Mouse (Mus musculus) CH12.LX (cell line): Measurements from ENCODE around the gene Max. TPM values are rescaled to one million over a fixed set of nuclear protein-coding genes. Genes with fewer than 3 reads are reported as not detected.

ENCODE experiments used
- DNase-seq: peaks from one replicate; pipeline ENCODE4 v3.0.0-alpha.2; 2013; ENCODE audit errors: extremely low read depth
- H3K27ac ChIP-seq: 2 replicates; pipeline ENCODE4 v1.5.1; 2012; ENCODE audit warnings: low read depth, mild to moderate bottlenecking, control low read depth, moderate library complexity; ENCODE audit not compliant: insufficient read depth
- H3K27me3 ChIP-seq: replicated peaks from 2 replicates; pipeline ENCODE3; 2012; ENCODE audit warnings: inconsistent platforms
- H3K36me3 ChIP-seq, 2 experiments: replicated peaks in 1 of 2; 2 replicates each; pipeline versions ENCODE3 to v1.6.1; 2012; ENCODE audit warnings: inconsistent platforms in 1 of 2, low read length in 1 of 2, mild to moderate bottlenecking in 1 of 2, mixed read lengths in 1 of 2, moderate library complexity in 1 of 2; ENCODE audit not compliant: control insufficient read depth in 1 of 2, insufficient read depth in 1 of 2
- H3K4me1 ChIP-seq, 2 experiments: 2 replicates each; pipeline ENCODE4 v1.6.1; 2012; ENCODE audit warnings: inconsistent platforms in 1 of 2, moderate library complexity in 1 of 2; ENCODE audit not compliant: insufficient read depth in 2 of 2, control insufficient read depth in 1 of 2
- H3K4me2 ChIP-seq: 2 replicates; pipeline ENCODE4 v1.6.1; 2012; ENCODE audit warnings: low read depth, mild to moderate bottlenecking, control low read depth; ENCODE audit not compliant: poor library complexity, insufficient read depth, severe bottlenecking
- H3K4me3 ChIP-seq, 3 experiments: fragments of 150-350 bp in 1 of 3; sonication (generic) in 1 of 3; replicated peaks in 1 of 3; 2 replicates each; pipeline versions ENCODE3 to v1.5.1; 2011 to 2012; ENCODE audit warnings: low read depth in 2 of 3, low read length in 2 of 3, mild to moderate bottlenecking in 2 of 3, moderate library complexity in 2 of 3, control low read depth in 1 of 3, improper control_type of control experiment in 1 of 3, inconsistent platforms in 1 of 3, mixed read lengths in 1 of 3; ENCODE audit not compliant: poor library complexity in 1 of 3
- H3K79me2 ChIP-seq: replicated peaks from 2 replicates; pipeline ENCODE4 v1.6.1; 2012; ENCODE audit warnings: mild to moderate bottlenecking, moderate library complexity; ENCODE audit not compliant: control insufficient read depth, poor library complexity, insufficient read depth, severe bottlenecking; ENCODE audit errors: extremely low read depth
- H3K9ac ChIP-seq: 2 replicates; pipeline ENCODE4 v1.6.1; 2012; ENCODE audit warnings: low read depth, mild to moderate bottlenecking, control low read depth, moderate library complexity; ENCODE audit not compliant: insufficient read depth
- H3K9me3 ChIP-seq: replicated peaks from 2 replicates; pipeline ENCODE3; 2012; ENCODE audit warnings: low read length, inconsistent platforms, mixed read lengths
- CHD1 ChIP-seq: IDR thresholded peaks from 2 replicates; pipeline ENCODE4 v1.6.1; 2012; ENCODE audit warnings: low read depth, low read length, improper control_type of control experiment, inconsistent platforms
- CHD2 ChIP-seq: IDR thresholded peaks from 2 replicates; pipeline ENCODE4 v1.6.1; 2011; ENCODE audit warnings: low read length, improper control_type of control experiment
- CTCF ChIP-seq, 2 experiments: IDR thresholded peaks in 1 of 2; conservative IDR thresholded peaks in 1 of 2; 2 replicates each; pipeline ENCODE4 v1.5.1; 2011 to 2012; ENCODE audit warnings: low read depth in 2 of 2, low read length in 2 of 2, improper control_type of control experiment in 1 of 2, inconsistent platforms in 1 of 2, mild to moderate bottlenecking in 1 of 2, moderate library complexity in 1 of 2
- E2F4 ChIP-seq: IDR thresholded peaks from 2 replicates; pipeline ENCODE4 v1.6.1; 2011; ENCODE audit warnings: low read depth, low read length, improper control_type of control experiment; ENCODE audit not compliant: insufficient replicate concordance
- ELF1 ChIP-seq: IDR thresholded peaks from 2 replicates; pipeline ENCODE4 v1.6.1; 2014; ENCODE audit warnings: low read depth, mild to moderate bottlenecking, inconsistent platforms, low read length, improper control_type of control experiment
- EP300 ChIP-seq: IDR thresholded peaks from 2 replicates; pipeline ENCODE4 v1.6.1; 2011; ENCODE audit warnings: low read length, improper control_type of control experiment
- HCFC1 ChIP-seq: IDR thresholded peaks from 2 replicates; pipeline ENCODE4 v1.6.1; 2012; ENCODE audit warnings: low read depth, mild to moderate bottlenecking, inconsistent platforms, low read length, improper control_type of control experiment
- KAT2A ChIP-seq: IDR thresholded peaks from 2 replicates; pipeline ENCODE4 v1.6.1; 2012; ENCODE audit warnings: low read length, improper control_type of control experiment, inconsistent platforms; ENCODE audit not compliant: insufficient replicate concordance
- MAX ChIP-seq: IDR thresholded peaks from 2 replicates; pipeline ENCODE4 v1.6.1; 2011; ENCODE audit warnings: low read length, improper control_type of control experiment
- MAZ ChIP-seq: IDR thresholded peaks from 2 replicates; pipeline ENCODE4 v1.6.1; 2012; ENCODE audit warnings: low read depth, mild to moderate bottlenecking, inconsistent platforms, low read length, improper control_type of control experiment, moderate library complexity
- MYC ChIP-seq: IDR thresholded peaks from 2 replicates; pipeline ENCODE4 v1.6.1; 2011; ENCODE audit warnings: low read depth, mild to moderate bottlenecking, improper control_type of control experiment, low read length
- NELFE ChIP-seq: IDR thresholded peaks from 2 replicates; pipeline ENCODE4 v1.6.1; 2011; ENCODE audit warnings: low read depth, low read length, improper control_type of control experiment
- PAX5 ChIP-seq: IDR thresholded peaks from 2 replicates; pipeline ENCODE4 v1.6.1; 2012; ENCODE audit warnings: low read length, inconsistent platforms, mixed read lengths
- TCF12 ChIP-seq: IDR thresholded peaks from 2 replicates; pipeline ENCODE4 v1.6.1; 2014; ENCODE audit warnings: low read depth, mild to moderate bottlenecking, inconsistent platforms, low read length, improper control_type of control experiment
- UBTF ChIP-seq: IDR thresholded peaks from 2 replicates; pipeline ENCODE4 v1.6.1; 2012; ENCODE audit warnings: low read depth, mild to moderate bottlenecking, inconsistent platforms, low read length, improper control_type of control experiment, moderate library complexity
- USF1 ChIP-seq: IDR thresholded peaks from 2 replicates; pipeline ENCODE4 v1.6.1; 2014; ENCODE audit warnings: low read depth, mild to moderate bottlenecking, inconsistent platforms, low read length, improper control_type of control experiment
- USF2 ChIP-seq: conservative IDR thresholded peaks from 2 replicates; pipeline ENCODE4 v1.6.1; 2011; ENCODE audit warnings: low read depth, low read length, improper control_type of control experiment
- ZMIZ1 ChIP-seq: IDR thresholded peaks from 2 replicates; pipeline ENCODE4 v1.6.1; 2012; ENCODE audit warnings: low read depth, mild to moderate bottlenecking, inconsistent platforms, low read length, improper control_type of control experiment
- dilution Hi-C: fragments of 300-500 bp; cut with MboI; formaldehyde crosslinking; loops from 2 replicates; pipeline ENCODE4 v1.14.3; 2020; ENCODE audit warnings: low sequenced_read_pairs; ENCODE audit not compliant: extremely low pct_unique_long_range_greater_than_20kb, extremely low pct_ligation_motif_present
- in situ Hi-C: fragments of 300-500 bp; cut with MboI; formaldehyde crosslinking; loops from 3 replicates; pipeline ENCODE4 v1.14.3; 2019; ENCODE audit warnings: low sequenced_read_pairs, low pct_ligation_motif_present, low pct_unique_long_range_greater_than_20kb, mixed read lengths
- polyA plus RNA-seq: library from polyadenylated mRNA; unstranded; fragments of >175 nt; gene quantifications from 2 replicates; pipeline ENCODE4 v1.2.1, GENCODE M21; 2012; ENCODE audit warnings: low read depth; ENCODE audit not compliant: insufficient read length
- total RNA-seq, 2 experiments: library from RNA; depleted of rRNA; stranded (reverse); fragments of 300-350 nt in 1 of 2; fragments of >200 nt in 1 of 2; gene quantifications; 2 replicates each; pipeline ENCODE4 v1.2.3; 2012 to 2014

Max gene
- total and polyA plus RNA-seq, 3 experiments: 23.9 to 128 (median 69.6) TPM

DNA sequence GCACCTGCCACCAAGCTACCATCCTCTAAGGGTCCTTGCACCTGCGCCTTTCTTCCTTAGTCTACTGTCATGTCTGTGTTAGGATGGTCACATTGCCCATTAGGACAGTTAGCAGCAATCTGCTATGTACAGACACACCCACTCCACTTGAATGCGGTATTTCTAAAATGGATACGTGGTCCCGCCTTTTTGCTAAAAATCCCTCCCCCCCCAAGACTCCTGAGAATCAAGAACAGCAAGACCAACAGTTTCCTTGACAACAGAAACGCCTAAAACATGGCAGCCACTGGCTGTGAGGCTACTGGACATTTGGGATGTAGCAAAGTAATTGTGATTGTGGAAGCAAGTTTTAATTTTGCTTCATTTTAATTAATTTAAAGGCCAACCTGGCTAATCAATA, 32.8 kb upstream of the Max start:
- dilution Hi-C loops: no loop called here

GRCm38 (mm10) chr12:76992891-76993529, 31.0 kb upstream of the Max start:
- H3K9ac ChIP-seq: no peak overlapping the region
- peaks cover 6 to 13% of the 10 kb centered on the region in 2 experiments for H3K4me1 ChIP-seq
- H3K36me3 ChIP-seq: no peaks in the 10 kb centered on the region
- dilution Hi-C loops: no loop called here
- no peak overlapping the region for H3K4me3 ChIP-seq
- in situ Hi-C loops: loop anchor here (10.0 to 25.0 kb wide), 3 partner anchors 544 to 792 kb away; no protein-coding TSS in a partner anchor
- H3K9me3 ChIP-seq: no peaks in the 10 kb centered on the region
- no peak for DNase-seq
- H3K79me2 ChIP-seq: no peaks in the 10 kb centered on the region
- no peak for TF ChIP-seq NELFE
- TF ChIP-seq KAT2A: no peak
- no peak for TF ChIP-seq TCF12
- no peak for TF ChIP-seq E2F4
- no peak for TF ChIP-seq EP300
- no peak for TF ChIP-seq CHD1
- no peak for TF ChIP-seq CHD2
- no peak for TF ChIP-seq MAX
- TF ChIP-seq USF1: no peak
- no peak for TF ChIP-seq UBTF
- no peak for TF ChIP-seq MYC
- no peak overlapping the region for H3K4me2 ChIP-seq
- H3K27ac ChIP-seq: no peak overlapping the region
- no peaks in the 10 kb centered on the region for H3K27me3 ChIP-seq

More for the DNA sequence above, 32.8 kb upstream of the Max start:
- Histone ChIP-seq H3K27ac (no peak overlapping the region), H3K79me2 (no peaks in the 10 kb centered on the region), H3K4me3 (no peak overlapping the region), H3K27me3 (no peaks in the 10 kb centered on the region), H3K36me3 (no peaks in the 10 kb centered on the region), H3K4me1 (peaks cover 3 to 8% of the 10 kb centered on the region in 2 experiments; a peak in 2 of 4 replicates), H3K4me2 (no peak overlapping the region), H3K9me3 (no peaks in the 10 kb centered on the region), H3K9ac (no peak overlapping the region)
- in situ Hi-C loops: loop anchor here (10.0 to 25.0 kb wide), 3 partner anchors 543 to 790 kb away; no protein-coding TSS in a partner anchor
- TF ChIP-seq HCFC1 (no peak), KAT2A (no peak), PAX5 (no peak), ELF1 (no peak), E2F4 (no peak), USF2 (no peak), CTCF (conservative IDR thresholded peaks at IDR 0.05 in 1 of 2, IDR thresholded peaks at IDR 0.05 in 1 of 2; ENCODE audit: low read depth in 2 of 2, low read length in 2 of 2) (no peak), MAZ (no peak), ZMIZ1 (no peak), MAX (no peak)
- no peak for DNase-seq
